Mouse (Mus musculus): ENCODE measurements around the gene Crb3.

The Crb3 gene

GRCm38 (mm10) chr17:57105181-57106034 is 46.5 kb downstream of the Crb3 start, which contains the start of gene Tnfsf9:
Gene Tnfsf9 (plus strand): TSS chr17:57105325.
- DNase-seq (ENCODE audit: low read depth, low spot score) = peak; percentile 55

- DNase-seq (ENCODE audit: low read depth, low spot score) = no peak
Measured at GRCm38 (mm10) chr17:57106035-57106368, 47.1 kb downstream of the Crb3 start.

GRCm38 (mm10) chr17:57107064-57107463 is 48.2 kb downstream of the Crb3 start:
- DNase-seq (ENCODE audit: low read depth, low spot score) = no peak

GRCm38 (mm10) chr17:57108040-57108665 is 49.2 kb downstream of the Crb3 start:
- DNase-seq (ENCODE audit: low read depth, low spot score) = no peak

GRCm38 (mm10) chr17:57108666-57109171 is 49.8 kb downstream of the Crb3 start:
- no peak for DNase-seq (ENCODE audit: low read depth, low spot score)

- DNase-seq (ENCODE audit: low read depth, low spot score) = no peak
Measured at GRCm38 (mm10) chr17:57110005-57110404, 51.1 kb downstream of the Crb3 start.

GRCm38 (mm10) chr17:57112768-57113474 is 54.0 kb downstream of the Crb3 start:
- DNase-seq (ENCODE audit: low read depth, low spot score) = no peak
